Mouse (Mus musculus) retina, postnatal 1 day (tissue): ENCODE results near the gene Calcoco1.

Source experiments
- DNase-seq: peaks from one replicate; pipeline ENCODE4 v3.0.0-alpha.2; 2012

Calcoco1 gene

GRCm38 (mm10) chr15:102721980-102722475, at the start of gene Calcoco1:
Gene Calcoco1, minus strand, starts transcription at chr15:102722178.
- peak; percentile 97 for DNase-seq

GRCm38 (mm10) chr15:102770866-102771265, 48.9 kb upstream of the Calcoco1 start:
- no peak for DNase-seq

GRCm38 (mm10) chr15:102765207-102765606, 43.2 kb upstream of the Calcoco1 start:
- DNase-seq = no peak

GRCm38 (mm10) chr15:102761745-102762378, 39.9 kb upstream of the Calcoco1 start:
- DNase-seq = peak; percentile 83

GRCm38 (mm10) chr15:102757686-102758085, 35.7 kb upstream of the Calcoco1 start:
- DNase-seq = no peak

- DNase-seq = no peak
Measured at GRCm38 (mm10) chr15:102755053-102755452, 33.1 kb upstream of the Calcoco1 start.

GRCm38 (mm10) chr15:102754361-102754760, 32.4 kb upstream of the Calcoco1 start:
- no peak for DNase-seq

GRCm38 (mm10) chr15:102753170-102753569, 31.2 kb upstream of the Calcoco1 start:
- peak; percentile 89 for DNase-seq

GRCm38 (mm10) chr15:102752164-102752563, 30.2 kb upstream of the Calcoco1 start:
- DNase-seq = no peak

- DNase-seq = no peak
Measured at GRCm38 (mm10) chr15:102750241-102750640, 28.3 kb upstream of the Calcoco1 start.

GRCm38 (mm10) chr15:102749103-102749502, 27.1 kb upstream of the Calcoco1 start:
- no peak for DNase-seq

- no peak for DNase-seq
Measured at GRCm38 (mm10) chr15:102747853-102748252, 25.9 kb upstream of the Calcoco1 start.

- no peak for DNase-seq
Measured at GRCm38 (mm10) chr15:102747286-102747640, 25.3 kb upstream of the Calcoco1 start.

- peak; percentile 95 for DNase-seq
Measured at GRCm38 (mm10) chr15:102746488-102747285, 24.7 kb upstream of the Calcoco1 start.

- DNase-seq = no peak
Measured at GRCm38 (mm10) chr15:102746126-102746487, 24.1 kb upstream of the Calcoco1 start.

- DNase-seq = no peak
Measured at GRCm38 (mm10) chr15:102745387-102745786, 23.4 kb upstream of the Calcoco1 start.

GRCm38 (mm10) chr15:102744831-102745230, 22.9 kb upstream of the Calcoco1 start:
- no peak for DNase-seq

GRCm38 (mm10) chr15:102744416-102744815, 22.4 kb upstream of the Calcoco1 start:
- DNase-seq = no peak

- DNase-seq = peak; percentile 61
Measured at GRCm38 (mm10) chr15:102743996-102744395, 22.0 kb upstream of the Calcoco1 start.

- DNase-seq = no peak
Measured at GRCm38 (mm10) chr15:102743196-102743595, 21.2 kb upstream of the Calcoco1 start.

- peak; percentile 94 for DNase-seq
Measured at GRCm38 (mm10) chr15:102742589-102742988, 20.6 kb upstream of the Calcoco1 start.

- peak; percentile 86 for DNase-seq
Measured at GRCm38 (mm10) chr15:102739520-102740297, 17.7 kb upstream of the Calcoco1 start.

- DNase-seq = no peak
Measured at GRCm38 (mm10) chr15:102738434-102738833, 16.5 kb upstream of the Calcoco1 start.
